Mouse (Mus musculus): Measurements from ENCODE around the gene Trub1. TPM values are rescaled to one million over a fixed set of nuclear protein-coding genes. Genes with fewer than 3 reads are reported as not detected.

The Trub1 gene
- polyA plus RNA-seq, 1 experiment from 2014 or later = 10.3 TPM

DNA sequence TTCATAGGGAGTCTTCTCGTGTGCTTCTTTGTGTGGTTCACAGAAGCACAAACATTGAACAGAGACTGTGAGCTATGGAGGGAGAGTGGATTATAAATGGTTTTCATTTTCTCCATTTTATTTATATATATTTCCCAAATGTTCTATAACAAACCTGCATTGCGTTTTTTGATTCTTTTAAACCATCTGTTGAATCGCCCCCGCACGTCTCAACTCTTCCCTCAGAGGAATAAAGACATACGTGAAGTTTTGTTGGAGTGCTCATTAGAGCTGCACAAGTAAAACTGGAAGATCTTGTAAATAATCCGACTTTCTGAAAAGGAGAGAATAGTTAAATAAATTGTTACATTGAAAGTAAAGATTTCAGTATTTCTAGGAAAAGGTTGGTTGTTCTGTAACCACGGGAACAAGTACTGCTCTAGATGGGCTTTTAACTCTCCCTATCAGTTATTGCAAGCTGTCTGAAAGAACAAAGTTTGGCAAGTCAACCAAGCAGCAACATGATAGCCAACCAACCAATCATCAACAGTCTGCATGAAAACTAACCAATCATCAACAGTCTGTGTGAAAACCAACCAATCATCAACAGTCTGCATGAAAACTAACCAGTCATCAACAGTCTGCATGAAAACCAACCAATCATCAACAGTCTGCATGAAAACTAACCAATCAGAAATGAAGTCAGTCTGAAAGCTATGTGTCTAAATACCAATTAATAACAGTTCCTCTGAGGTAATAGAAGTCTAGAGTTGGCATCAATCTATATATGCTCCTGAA lies 37.5 kb upstream of the Trub1 start:
- H3K9me3 ChIP-seq (ENCODE audit: control insufficient read depth, low read length) = no peaks in the 10 kb centered on the region
- H3K9ac ChIP-seq (ENCODE audit: low read length) = no peak overlapping the region
- peaks cover 6 to 16% of the 10 kb centered on the region in 2 experiments for H3K4me1 ChIP-seq (ENCODE audit: control insufficient read depth in 2 of 2, insufficient read depth in 2 of 2, low read length in 2 of 2)
- H3K27ac ChIP-seq (replicated peaks in 1 of 2; ENCODE audit: control insufficient read depth in 1 of 2, insufficient read depth in 1 of 2, low read depth in 2 of 2, low read length in 2 of 2) = no peak overlapping the region
- H3K27me3 ChIP-seq (ENCODE audit: control insufficient read depth, insufficient read depth, low read length) = no peaks in the 10 kb centered on the region; the same call in 1 of the 2 replicates
- no peaks in the 10 kb centered on the region for H3K36me3 ChIP-seq (ENCODE audit: control insufficient read depth, insufficient read depth, low read length)
- H3K4me3 ChIP-seq (ENCODE audit: control insufficient read depth in 1 of 2, insufficient read depth in 1 of 2, low read depth in 1 of 2, low read length in 2 of 2) = no peak overlapping the region
- no peak overlapping the region for H3K4me2 ChIP-seq (ENCODE audit: low read length)
- 91% methylated on average over 8 of the region's 8 CpGs for WGBS
- no peak for ATAC-seq (ENCODE audit: insufficient number of reproducible peaks, insufficient read depth, low FRiP score, low read depth)

DNA sequence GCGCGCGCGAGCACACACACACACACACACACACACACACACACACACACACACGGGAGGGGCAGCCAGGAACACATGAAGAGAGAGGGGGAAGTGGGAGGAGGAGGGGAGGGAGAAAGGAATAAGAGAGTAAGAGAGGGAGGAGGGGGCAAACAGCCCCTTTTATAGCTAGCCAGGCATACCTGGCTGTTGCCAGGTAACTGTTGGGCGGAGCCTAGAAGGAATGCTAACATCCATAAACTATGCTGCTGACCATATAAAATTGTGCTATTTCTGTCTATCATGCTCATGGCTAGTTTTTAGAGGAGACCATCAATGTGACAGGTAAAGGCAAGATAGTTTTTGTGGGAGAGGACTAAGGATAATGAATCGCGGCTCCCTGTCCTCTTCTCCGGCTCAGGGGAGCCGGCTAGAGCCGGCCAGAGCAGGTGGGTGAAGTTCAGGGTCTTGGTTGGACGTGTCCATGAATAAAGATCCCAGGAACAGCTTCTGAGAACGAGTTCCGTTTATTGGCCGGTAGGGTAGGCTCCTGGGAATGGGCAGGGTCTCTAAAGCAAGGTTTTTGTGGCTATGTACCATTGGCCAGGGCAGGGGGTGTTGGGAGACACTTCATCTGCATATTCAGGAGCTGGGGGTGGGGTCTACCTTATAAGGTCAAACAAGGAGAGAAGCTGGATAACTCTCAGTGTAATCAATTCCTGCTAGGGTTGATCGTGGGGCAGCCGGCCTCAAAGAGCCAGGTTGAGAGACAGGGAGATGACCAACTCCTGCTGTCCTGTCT lies 34.7 kb upstream of the Trub1 start:
- H3K9ac ChIP-seq (ENCODE audit: low read length) = peak overlapping the region; percentile 56
- H3K4me1 ChIP-seq (ENCODE audit: control insufficient read depth in 2 of 2, insufficient read depth in 2 of 2, low read length in 2 of 2) = peaks cover 4 to 9% of the 10 kb centered on the region in 2 experiments
- peak overlapping the region; percentile 68 for H3K4me2 ChIP-seq (ENCODE audit: low read length)
- no peaks in the 10 kb centered on the region for H3K36me3 ChIP-seq (ENCODE audit: control insufficient read depth, insufficient read depth, low read length)
- H3K27ac ChIP-seq (replicated peaks in 1 of 2; ENCODE audit: control insufficient read depth in 1 of 2, insufficient read depth in 1 of 2, low read depth in 2 of 2, low read length in 2 of 2) = no peak overlapping the region
- H3K9me3 ChIP-seq (ENCODE audit: control insufficient read depth, low read length) = no peaks in the 10 kb centered on the region
- no peaks in the 10 kb centered on the region for H3K27me3 ChIP-seq (ENCODE audit: control insufficient read depth, insufficient read depth, low read length)
- WGBS = 15% methylated on average over 17 of the region's 17 CpGs
- H3K4me3 ChIP-seq (ENCODE audit: control insufficient read depth in 1 of 2, insufficient read depth in 1 of 2, low read depth in 1 of 2, low read length in 2 of 2) = peak overlapping the region; percentile 28 to 35
- no peak; the same call in 1 of the 2 replicates for ATAC-seq (ENCODE audit: insufficient number of reproducible peaks, insufficient read depth, low FRiP score, low read depth)

DNA sequence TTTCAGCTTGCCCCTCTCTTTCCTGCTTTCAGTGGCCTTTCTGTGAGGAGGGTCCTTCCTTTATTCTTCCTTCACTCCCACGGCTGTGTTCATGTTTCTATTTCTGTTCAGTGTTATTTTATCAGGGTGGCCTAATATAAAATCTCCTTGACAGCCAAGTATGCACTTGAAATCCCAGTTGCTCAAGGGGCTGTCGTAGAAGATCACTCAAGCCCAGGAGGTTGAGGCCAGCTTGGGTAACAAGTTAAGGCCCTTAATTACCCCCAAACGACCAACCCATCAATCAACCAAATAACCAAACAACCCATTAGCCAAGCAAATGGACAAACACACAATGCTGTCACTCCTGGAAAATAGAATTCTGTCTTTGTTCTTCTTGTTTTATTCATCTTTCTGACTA lies 29.3 kb upstream of the Trub1 start:
- Histone ChIP-seq H3K27me3 (ENCODE audit: control insufficient read depth, insufficient read depth, low read length) (no peaks in the 10 kb centered on the region), H3K4me2 (ENCODE audit: low read length) (peak overlapping the region; percentile 19; the same call in 1 of the 2 replicates), H3K4me3 (ENCODE audit: control insufficient read depth in 1 of 2, insufficient read depth in 1 of 2, low read depth in 1 of 2, low read length in 2 of 2) (no peak overlapping the region), H3K9ac (ENCODE audit: low read length) (no peak overlapping the region), H3K27ac (replicated peaks in 1 of 2; ENCODE audit: control insufficient read depth in 1 of 2, insufficient read depth in 1 of 2, low read depth in 2 of 2, low read length in 2 of 2) (no peak overlapping the region), H3K9me3 (ENCODE audit: control insufficient read depth, low read length) (no peaks in the 10 kb centered on the region), H3K4me1 (ENCODE audit: control insufficient read depth in 2 of 2, insufficient read depth in 2 of 2, low read length in 2 of 2) (peaks cover 7 to 9% of the 10 kb centered on the region in 2 experiments; a peak in 3 of 4 replicates), H3K36me3 (ENCODE audit: control insufficient read depth, insufficient read depth, low read length) (no peaks in the 10 kb centered on the region)
- 10% methylated on average over 3 of the region's 3 CpGs for WGBS
- ATAC-seq (ENCODE audit: insufficient number of reproducible peaks, insufficient read depth, low FRiP score, low read depth) = no peak

DNA sequence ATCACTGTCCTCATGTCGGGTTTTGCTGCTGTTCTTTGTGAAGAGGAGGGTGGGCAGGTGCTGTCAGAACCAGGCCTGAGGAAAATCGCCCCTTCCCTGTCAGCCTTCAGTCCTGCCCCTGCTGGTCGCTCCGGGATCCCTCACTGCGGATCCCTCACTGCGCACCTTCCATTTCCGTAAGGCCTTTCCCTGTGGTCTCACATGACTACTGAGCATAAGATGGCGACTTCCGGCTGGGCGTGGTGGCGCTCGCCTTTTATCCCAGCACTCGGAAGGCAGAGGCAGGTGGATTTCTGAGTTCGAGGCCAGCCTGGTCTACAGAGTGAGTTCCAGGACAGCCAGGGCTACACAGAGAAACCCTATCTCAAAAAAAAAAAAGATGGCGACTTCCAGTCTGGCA lies 27.4 kb upstream of the Trub1 start:
- Histone ChIP-seq H3K4me2 (ENCODE audit: low read length) (no peak overlapping the region), H3K4me3 (ENCODE audit: control insufficient read depth in 1 of 2, insufficient read depth in 1 of 2, low read depth in 1 of 2, low read length in 2 of 2) (no peak overlapping the region), H3K4me1 (ENCODE audit: control insufficient read depth in 2 of 2, insufficient read depth in 2 of 2, low read length in 2 of 2) (peaks cover 7 to 9% of the 10 kb centered on the region in 2 experiments; a peak in 3 of 4 replicates), H3K9me3 (ENCODE audit: control insufficient read depth, low read length) (no peaks in the 10 kb centered on the region), H3K27ac (replicated peaks in 1 of 2; ENCODE audit: control insufficient read depth in 1 of 2, insufficient read depth in 1 of 2, low read depth in 2 of 2, low read length in 2 of 2) (no peak overlapping the region), H3K27me3 (ENCODE audit: control insufficient read depth, insufficient read depth, low read length) (no peaks in the 10 kb centered on the region), H3K36me3 (ENCODE audit: control insufficient read depth, insufficient read depth, low read length) (no peaks in the 10 kb centered on the region), H3K9ac (ENCODE audit: low read length) (no peak overlapping the region)
- ATAC-seq (ENCODE audit: insufficient number of reproducible peaks, insufficient read depth, low FRiP score, low read depth) = no peak
- WGBS = 90% methylated on average over 15 of the region's 15 CpGs

DNA sequence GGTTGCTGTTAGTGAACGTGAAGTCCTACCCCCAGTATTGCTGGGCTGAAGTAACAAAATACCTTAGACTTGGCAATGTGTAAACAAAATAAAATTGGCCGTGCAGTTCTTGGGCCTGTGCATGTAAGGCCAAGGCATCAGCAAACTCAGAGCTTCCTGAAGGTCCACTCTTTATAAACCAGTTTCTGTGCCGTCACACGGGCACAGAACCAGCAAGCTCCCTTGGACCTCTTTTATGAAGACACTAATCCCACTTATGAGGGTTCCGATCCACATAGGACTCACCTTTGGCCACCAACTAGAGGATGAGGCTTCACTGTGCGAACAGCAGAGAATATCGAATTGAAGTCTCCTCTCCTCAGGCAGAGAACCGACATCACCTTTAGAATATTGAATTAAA lies 25.9 kb upstream of the Trub1 start:
- Histone ChIP-seq H3K4me1 (ENCODE audit: control insufficient read depth in 2 of 2, insufficient read depth in 2 of 2, low read length in 2 of 2) (peaks cover 7 to 9% of the 10 kb centered on the region in 2 experiments; a peak in 3 of 4 replicates), H3K36me3 (ENCODE audit: control insufficient read depth, insufficient read depth, low read length) (no peaks in the 10 kb centered on the region), H3K4me2 (ENCODE audit: low read length) (no peak overlapping the region), H3K4me3 (ENCODE audit: control insufficient read depth in 1 of 2, insufficient read depth in 1 of 2, low read depth in 1 of 2, low read length in 2 of 2) (no peak overlapping the region), H3K27ac (replicated peaks in 1 of 2; ENCODE audit: control insufficient read depth in 1 of 2, insufficient read depth in 1 of 2, low read depth in 2 of 2, low read length in 2 of 2) (no peak overlapping the region), H3K9me3 (ENCODE audit: control insufficient read depth, low read length) (no peaks in the 10 kb centered on the region), H3K9ac (ENCODE audit: low read length) (no peak overlapping the region), H3K27me3 (ENCODE audit: control insufficient read depth, insufficient read depth, low read length) (no peaks in the 10 kb centered on the region)
- WGBS = 84% methylated on average over 8 of the region's 8 CpGs
- ATAC-seq (ENCODE audit: insufficient number of reproducible peaks, insufficient read depth, low FRiP score, low read depth) = no peak

DNA sequence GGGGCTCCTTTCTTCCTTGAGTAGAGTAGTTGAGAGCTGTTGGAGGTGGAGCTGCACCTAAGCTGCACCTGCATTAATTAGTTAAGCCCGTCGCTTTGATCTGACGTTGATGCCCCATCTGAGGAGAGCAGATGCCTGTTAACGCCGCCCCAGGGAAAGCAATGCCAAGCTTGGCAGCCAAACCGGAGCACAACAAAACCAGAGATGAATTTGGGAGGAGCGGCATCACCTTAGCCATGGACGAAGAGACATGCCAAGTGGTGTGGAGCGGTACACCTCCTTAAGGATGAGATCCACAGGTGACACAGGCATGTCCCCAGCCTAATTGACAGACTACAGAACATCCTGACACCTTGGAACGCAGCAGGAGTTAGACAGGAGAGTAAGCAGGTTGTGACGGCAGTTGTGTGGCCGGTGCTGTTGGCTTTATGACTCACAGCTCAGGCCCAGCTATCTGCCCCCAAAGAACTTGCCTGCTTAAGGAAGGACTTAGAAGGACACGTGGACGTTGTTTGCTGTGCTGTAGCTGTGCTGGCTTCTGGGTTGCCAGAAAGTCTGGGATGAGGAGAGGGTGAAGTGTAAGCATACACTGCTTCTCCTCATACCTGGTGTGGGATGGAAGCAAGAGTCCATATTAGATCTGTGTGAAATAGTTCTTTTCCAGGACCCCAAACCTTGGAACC lies 24.8 kb upstream of the Trub1 start:
- Histone ChIP-seq H3K4me3 (ENCODE audit: control insufficient read depth in 1 of 2, insufficient read depth in 1 of 2, low read depth in 1 of 2, low read length in 2 of 2) (no peak overlapping the region), H3K36me3 (ENCODE audit: control insufficient read depth, insufficient read depth, low read length) (no peaks in the 10 kb centered on the region), H3K4me1 (ENCODE audit: control insufficient read depth in 2 of 2, insufficient read depth in 2 of 2, low read length in 2 of 2) (peaks cover 3 to 7% of the 10 kb centered on the region in 2 experiments; a peak in 3 of 4 replicates), H3K9ac (ENCODE audit: low read length) (no peak overlapping the region), H3K27ac (replicated peaks in 1 of 2; ENCODE audit: control insufficient read depth in 1 of 2, insufficient read depth in 1 of 2, low read depth in 2 of 2, low read length in 2 of 2) (no peak overlapping the region), H3K4me2 (ENCODE audit: low read length) (no peak overlapping the region), H3K9me3 (ENCODE audit: control insufficient read depth, low read length) (no peaks in the 10 kb centered on the region), H3K27me3 (ENCODE audit: control insufficient read depth, insufficient read depth, low read length) (no peaks in the 10 kb centered on the region)
- no peak for ATAC-seq (ENCODE audit: insufficient number of reproducible peaks, insufficient read depth, low FRiP score, low read depth)
- WGBS = 71% methylated on average over 14 of the region's 14 CpGs

DNA sequence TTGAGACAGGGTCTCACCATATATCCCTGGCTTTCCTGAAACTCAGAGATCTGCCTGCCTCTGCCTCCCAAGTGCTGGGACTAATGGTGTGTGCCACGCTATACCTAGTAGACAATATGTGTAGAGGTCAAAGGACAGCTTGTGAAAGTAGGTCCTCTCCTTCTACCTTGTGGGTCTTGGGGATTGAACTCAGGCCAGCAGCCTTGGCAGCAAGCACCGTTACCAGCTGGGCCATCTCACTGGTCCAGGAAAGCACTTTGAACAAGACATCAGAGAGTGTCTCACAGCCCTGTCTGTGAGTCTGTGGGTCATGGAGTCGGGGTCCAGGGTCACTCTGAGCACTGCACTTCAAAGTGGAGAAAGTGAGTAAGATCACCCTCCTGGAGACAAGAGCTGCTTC lies 24.1 kb upstream of the Trub1 start:
- H3K4me1 ChIP-seq (ENCODE audit: control insufficient read depth in 2 of 2, insufficient read depth in 2 of 2, low read length in 2 of 2) = no peaks in the 10 kb centered on the region; a peak in 1 of 4 replicates
- no peaks in the 10 kb centered on the region for H3K36me3 ChIP-seq (ENCODE audit: control insufficient read depth, insufficient read depth, low read length)
- no peak for ATAC-seq (ENCODE audit: insufficient number of reproducible peaks, insufficient read depth, low FRiP score, low read depth)
- no peak overlapping the region for H3K4me2 ChIP-seq (ENCODE audit: low read length)
- H3K4me3 ChIP-seq (ENCODE audit: control insufficient read depth in 1 of 2, insufficient read depth in 1 of 2, low read depth in 1 of 2, low read length in 2 of 2) = no peak overlapping the region
- H3K9me3 ChIP-seq (ENCODE audit: control insufficient read depth, low read length) = no peaks in the 10 kb centered on the region
- no peak overlapping the region for H3K9ac ChIP-seq (ENCODE audit: low read length)
- H3K27ac ChIP-seq (replicated peaks in 1 of 2; ENCODE audit: control insufficient read depth in 1 of 2, insufficient read depth in 1 of 2, low read depth in 2 of 2, low read length in 2 of 2) = no peak overlapping the region
- H3K27me3 ChIP-seq (ENCODE audit: control insufficient read depth, insufficient read depth, low read length) = no peaks in the 10 kb centered on the region
- WGBS = 87% methylated on average over 3 of the region's 3 CpGs
